36 mouse cellular contexts compared by ENCODE assay signal in the genomic region with DNA sequence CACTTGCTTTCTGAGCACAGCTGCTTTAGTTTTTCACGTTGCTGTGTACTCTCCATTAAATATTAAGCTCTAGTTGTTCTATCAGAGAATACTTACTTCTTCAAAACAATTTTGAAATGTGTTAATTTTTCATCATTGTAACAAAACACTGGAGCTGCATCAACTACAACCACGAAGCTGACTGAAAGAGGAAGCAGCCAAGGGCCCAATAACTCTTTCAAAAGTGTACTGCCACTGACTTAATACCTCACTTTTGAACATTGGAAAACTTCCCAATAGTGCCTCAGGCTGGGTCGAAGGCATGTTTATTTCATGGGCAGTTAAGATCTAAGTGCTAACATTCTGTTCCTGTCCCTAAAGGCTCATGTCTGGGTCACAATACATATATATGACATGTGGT. TPM values are rescaled to one million over a fixed set of nuclear protein-coding genes. Genes with fewer than 3 reads are reported as not detected.
A peak's percentile ranks its signal among the peaks of the same experiment; 100 is the strongest.
DNase-seq lines count a peak whose midpoint lies in the region; ATAC-seq and TF ChIP-seq lines count a peak whose summit lies in the region.
"Had no signal": no experiment of that assay in that cellular context is flagged by ENCODE, and none has a peak within 500 bp of the region (broad histone marks: within the 10 kb centered on the region; RNA-seq: fewer than 3 reads in every experiment).

No protein-coding gene starts in this region.

- no peak for TF ChIP-seq POLR2A in testis, adult 2 months (IDR thresholded peaks at IDR 0.05; ENCODE audit: control insufficient read depth, low read depth, low read length)
- TF ChIP-seq POLR2A in bone marrow macrophage, adult 2 months (IDR thresholded peaks at IDR 0.05; ENCODE audit: borderline replicate concordance, low read depth, low read length): no peak

- ATAC-seq in hematopoietic stem cell, adult 5-6 weeks (replicated peaks in 1 of 2; ENCODE audit: insufficient read depth in 1 of 2, low FRiP score in 2 of 2, low TSS enrichment in 1 of 2, low read depth in 1 of 2, poor library complexity in 2 of 2, severe bottlenecking in 2 of 2): peak; percentile 58 to 64; a peak in 3 of 4 replicates
- ATAC-seq: activated CD4-positive, CD25-positive, alpha-beta regulatory T cell, adult 4 months; forebrain, embryonic 14.5 days; forebrain, postnatal 0 days; intestine, postnatal 0 days had no signal

- H3K9me3 ChIP-seq in forebrain, embryonic 10.5 days: no peaks in the 10 kb centered on the region
- H3K9me3 ChIP-seq: heart, embryonic 13.5 days; hindbrain, embryonic 12.5 days; hindbrain, embryonic 15.5 days had no signal

- 79% methylated on average over 3 of the region's 3 CpGs for WGBS in forebrain, embryonic 10.5 days

- H3K4me3 ChIP-seq in testis, adult 2 months (ENCODE audit: control insufficient read depth, low read depth, low read length): no peak overlapping the region
- no peak overlapping the region for H3K4me3 ChIP-seq in bone marrow macrophage, adult 2 months (ENCODE audit: insufficient read depth, low read length)
- H3K4me3 ChIP-seq in forebrain, embryonic 10.5 days: no peak overlapping the region
- H3K4me3 ChIP-seq: gastrocnemius, adult 2 months; heart, embryonic 13.5 days; hindbrain, embryonic 12.5 days; hindbrain, embryonic 15.5 days had no signal

- no peak for TF ChIP-seq CTCF in testis, adult 2 months (IDR thresholded peaks at IDR 0.05; ENCODE audit: control insufficient read depth, insufficient read depth, insufficient replicate concordance, low read depth, low read length)
- no peak for TF ChIP-seq CTCF in bone marrow macrophage, adult 2 months (IDR thresholded peaks at IDR 0.05; ENCODE audit: low read depth, low read length)

- no peak for DNase-seq in testis, postnatal 10 days (ENCODE audit: low spot score)
- peak; percentile 24 for DNase-seq in splenic B cell, adult 2 months (ENCODE audit: low read depth, low spot score)
- DNase-seq in right cerebral cortex, postnatal 10 days (ENCODE audit: low spot score in 2 of 2): no peak
- no peak for DNase-seq in forebrain, embryonic 10.5 days (ENCODE audit: extremely low spot score, low spot score)
- no peak for DNase-seq in adrenal gland, adult 2 months
- DNase-seq: adrenal gland, postnatal 14 days; cerebellum, adult 2 months; cerebellum, adult 9-11 months; cerebellum, postnatal 36 days; forebrain, postnatal 0 days; gastrocnemius, adult 2 months; gastrocnemius, postnatal 14 days; heart, adult 18-20 months; heart, postnatal 14 days; heart, postnatal 4 days had no signal

- no peaks in the 10 kb centered on the region for H3K4me1 ChIP-seq in testis, adult 2 months (ENCODE audit: control insufficient read depth, insufficient read depth, low read length)
- H3K4me1 ChIP-seq in bone marrow macrophage, adult 2 months (ENCODE audit: control insufficient read depth, insufficient read depth, low read length): peaks cover 20% of the 10 kb centered on the region
- no peaks in the 10 kb centered on the region for H3K4me1 ChIP-seq in forebrain, embryonic 10.5 days

- 0 out of 2 replicates have a peak overlapping the region, but pooled peaks have one; percentile 29 for H3K27ac ChIP-seq in testis, adult 2 months (ENCODE audit: control insufficient read depth, insufficient read depth, low read depth, low read length)
- H3K27ac ChIP-seq in bone marrow macrophage, adult 2 months (ENCODE audit: insufficient read depth, low read depth, low read length): peak overlapping the region; percentile 50
- no peak overlapping the region for H3K27ac ChIP-seq in forebrain, embryonic 10.5 days
- H3K27ac ChIP-seq: gastrocnemius, adult 2 months; heart, embryonic 13.5 days; hindbrain, embryonic 12.5 days; hindbrain, embryonic 15.5 days had no signal

- no peaks in the 10 kb centered on the region for H3K27me3 ChIP-seq in testis, adult 2 months (ENCODE audit: control insufficient read depth, insufficient read depth, low read length)
- H3K27me3 ChIP-seq in splenic B cell, adult 2 months (ENCODE audit: control insufficient read depth, insufficient read depth, low read length, poor library complexity, severe bottlenecking): no peaks in the 10 kb centered on the region
- H3K27me3 ChIP-seq in forebrain, embryonic 10.5 days (ENCODE audit: poor library complexity, severe bottlenecking): no peaks in the 10 kb centered on the region
- H3K27me3 ChIP-seq: heart, embryonic 13.5 days; hindbrain, embryonic 12.5 days; hindbrain, embryonic 15.5 days had no signal

- no peaks in the 10 kb centered on the region for H3K36me3 ChIP-seq in testis, adult 2 months (ENCODE audit: control insufficient read depth, insufficient read depth, low read length)
- no peaks in the 10 kb centered on the region for H3K36me3 ChIP-seq in splenic B cell, adult 2 months (ENCODE audit: control insufficient read depth, insufficient read depth, low read length, poor library complexity, severe bottlenecking)
- no peaks in the 10 kb centered on the region for H3K36me3 ChIP-seq in forebrain, embryonic 10.5 days (replicated peaks)
- H3K36me3 ChIP-seq: heart, embryonic 13.5 days; hindbrain, embryonic 12.5 days; hindbrain, embryonic 15.5 days had no signal

RNA-seq across cellular contexts. Expression of a gene that starts 15.0 kb away (rescaled TPM):
- 279 and 296 TPM in 2 replicates for polyA plus RNA-seq in testis, adult 2 months (2012; rRNA removed)
- polyA plus RNA-seq in bone marrow macrophage, adult 2 months (2012; ENCODE audit: insufficient read depth, insufficient read length, missing spikeins): 115 and 118 TPM in 2 replicates
- total RNA-seq in hematopoietic stem cell, adult 5-6 weeks (2017): 147 and 152 TPM in 2 replicates
- polyA plus RNA-seq in forebrain, embryonic 10.5 days (2016; fragmentation: Nextera tagmentation; extraction: Ambion mirVana): 40.4 and 43.5 TPM in 2 replicates
- 100 to 1,000 TPM; 258 to 360 TPM for total RNA-seq in adrenal gland, adult 2 months (2021)
- polyA plus RNA-seq in adrenal gland, adult 2 months (2012; rRNA removed): 86.4 and 101 TPM in 2 replicates

RNA-seq across cellular contexts. Expression of a gene that starts 29.7 kb away (rescaled TPM):
- polyA plus RNA-seq in testis, adult 2 months (2012; rRNA removed): 0.14 TPM in 2 replicates
- polyA plus RNA-seq in bone marrow macrophage, adult 2 months (2012; ENCODE audit: insufficient read depth, insufficient read length, missing spikeins): not detected in 2 replicates
- total RNA-seq in hematopoietic stem cell, adult 5-6 weeks (2017): 0.31 TPM in 1 of 2 replicates, not detected in the other
- polyA plus RNA-seq in forebrain, embryonic 10.5 days (2016; fragmentation: Nextera tagmentation; extraction: Ambion mirVana): not detected in 2 replicates
- total RNA-seq in adrenal gland, adult 2 months (2021): under 1 TPM; 0.24 to 0.26 TPM
- polyA plus RNA-seq in adrenal gland, adult 2 months (2012; rRNA removed): 0.07 TPM in 1 of 2 replicates, not detected in the other
- total RNA-seq: adrenal gland, postnatal 14 days; adrenal gland, postnatal 4 days; forebrain, postnatal 0 days; gastrocnemius, adult 2 months; gastrocnemius, postnatal 14 days; gastrocnemius, postnatal 4 days; heart, postnatal 14 days; heart, postnatal 4 days had no signal
- polyA plus RNA-seq: activated CD4-positive, CD25-positive, alpha-beta regulatory T cell, adult 4 months; C2C12; cerebellum, adult 2 months; embryonic facial prominence, embryonic 11.5 days; embryonic facial prominence, embryonic 14.5 days; forebrain, embryonic 11.5 days; forebrain, embryonic 14.5 days; forebrain, postnatal 0 days; heart, embryonic 13.5 days; heart, embryonic 16.5 days; hindbrain, embryonic 12.5 days; intestine, embryonic 14.5 days; intestine, postnatal 0 days had no signal

RNA-seq across cellular contexts. Expression of a gene that starts 35.7 kb away (rescaled TPM):
- not detected in 2 replicates for polyA plus RNA-seq in testis, adult 2 months (2012; rRNA removed)
- polyA plus RNA-seq in bone marrow macrophage, adult 2 months (2012; ENCODE audit: insufficient read depth, insufficient read length, missing spikeins): not detected in 2 replicates
- total RNA-seq in hematopoietic stem cell, adult 5-6 weeks (2017): not detected in 2 replicates
- polyA plus RNA-seq in forebrain, embryonic 10.5 days (2016; fragmentation: Nextera tagmentation; extraction: Ambion mirVana): not detected in 2 replicates
- not detected for total RNA-seq in adrenal gland, adult 2 months (2021)
- not detected in 2 replicates for polyA plus RNA-seq in adrenal gland, adult 2 months (2012; rRNA removed)
- total RNA-seq: adrenal gland, adult 18-20 months; adrenal gland, postnatal 14 days; forebrain, postnatal 0 days; gastrocnemius, adult 2 months; gastrocnemius, postnatal 14 days; gastrocnemius, postnatal 4 days; heart, adult 18-20 months; heart, postnatal 14 days; heart, postnatal 4 days had no signal
- polyA plus RNA-seq: activated CD4-positive, CD25-positive, alpha-beta regulatory T cell, adult 4 months; brain, embryonic 14.5 days; CD4-positive, CD25-positive, alpha-beta regulatory T cell, adult 4 months; cerebellum, adult 2 months; embryonic facial prominence, embryonic 11.5 days; embryonic facial prominence, embryonic 14.5 days; forebrain, embryonic 11.5 days; forebrain, embryonic 14.5 days; forebrain, postnatal 0 days; frontal cortex, adult 2 months; hindbrain, embryonic 12.5 days; hindbrain, embryonic 15.5 days had no signal

RNA-seq across cellular contexts. Expression of a gene that starts 41.0 kb away (rescaled TPM):
- polyA plus RNA-seq in testis, adult 2 months (2012; rRNA removed): 0.06 and 0.12 TPM in 2 replicates
- not detected in 2 replicates for polyA plus RNA-seq in bone marrow macrophage, adult 2 months (2012; ENCODE audit: insufficient read depth, insufficient read length, missing spikeins)
- total RNA-seq in hematopoietic stem cell, adult 5-6 weeks (2017): 0.55 and 6.5 TPM in 2 replicates
- polyA plus RNA-seq in forebrain, embryonic 10.5 days (2016; fragmentation: Nextera tagmentation; extraction: Ambion mirVana): 0.06 TPM in 1 of 2 replicates, not detected in the other
- under 1 TPM; 0.07 to 0.26 TPM for total RNA-seq in adrenal gland, adult 2 months (2021)
- polyA plus RNA-seq in adrenal gland, adult 2 months (2012; rRNA removed): not detected in 2 replicates
- total RNA-seq: adrenal gland, postnatal 14 days; gastrocnemius, adult 2 months; gastrocnemius, postnatal 14 days; gastrocnemius, postnatal 4 days; heart, adult 18-20 months had no signal
- polyA plus RNA-seq: brain, embryonic 14.5 days; cerebellum, adult 2 months; forebrain, embryonic 11.5 days; forebrain, embryonic 14.5 days; forebrain, postnatal 0 days; hindbrain, embryonic 12.5 days; hindbrain, embryonic 15.5 days; intestine, embryonic 14.5 days had no signal

RNA-seq across cellular contexts. Expression of a gene that starts 43.6 kb away (rescaled TPM):
- not detected in 2 replicates for polyA plus RNA-seq in testis, adult 2 months (2012; rRNA removed)
- polyA plus RNA-seq in bone marrow macrophage, adult 2 months (2012; ENCODE audit: insufficient read depth, insufficient read length, missing spikeins): not detected in 2 replicates
- total RNA-seq in hematopoietic stem cell, adult 5-6 weeks (2017): 2.4 and 9.5 TPM in 2 replicates
- not detected in 2 replicates for polyA plus RNA-seq in forebrain, embryonic 10.5 days (2016; fragmentation: Nextera tagmentation; extraction: Ambion mirVana)
- total RNA-seq in adrenal gland, adult 2 months (2021): under 1 TPM in 1 of 2 experiments, not detected in 1; 0.79 TPM
- polyA plus RNA-seq in adrenal gland, adult 2 months (2012; rRNA removed): 0.11 TPM in 1 of 2 replicates, not detected in the other
- total RNA-seq: adrenal gland, postnatal 14 days; forebrain, postnatal 0 days; gastrocnemius, adult 2 months; gastrocnemius, postnatal 14 days; gastrocnemius, postnatal 4 days; heart, postnatal 14 days; heart, postnatal 4 days had no signal
- polyA plus RNA-seq: C2C12; CD4-positive, CD25-positive, alpha-beta regulatory T cell, adult 4 months; cerebellum, adult 2 months; embryonic facial prominence, embryonic 11.5 days; forebrain, embryonic 11.5 days; forebrain, embryonic 14.5 days; forebrain, postnatal 0 days; heart, embryonic 13.5 days; hindbrain, embryonic 12.5 days; hindbrain, embryonic 15.5 days had no signal
